Mouse (Mus musculus) liver, adult 2 months (tissue): ENCODE data around the gene Snrpa1.
A peak's percentile ranks its signal among the peaks of the same experiment; 100 is the strongest.
"Not testable (repeated sequence)": the region's sequence is repeated elsewhere in the genome, so short reads cannot be mapped to it uniquely, and the experiment has no call there.

Experiments
- CTCF ChIP-seq: fragments of 200-500 bp; IDR thresholded peaks from 2 replicates; pipeline ENCODE4 v1.5.1; 2011; ENCODE audit warnings: low read depth, low read length, control low read depth
- POLR2A ChIP-seq: fragments of 200-500 bp; IDR thresholded peaks from 2 replicates; pipeline ENCODE4 v1.6.1; 2011; ENCODE audit warnings: low read length, control low read depth; ENCODE audit not compliant: insufficient read depth; ENCODE audit errors: extremely low read depth

DNA sequence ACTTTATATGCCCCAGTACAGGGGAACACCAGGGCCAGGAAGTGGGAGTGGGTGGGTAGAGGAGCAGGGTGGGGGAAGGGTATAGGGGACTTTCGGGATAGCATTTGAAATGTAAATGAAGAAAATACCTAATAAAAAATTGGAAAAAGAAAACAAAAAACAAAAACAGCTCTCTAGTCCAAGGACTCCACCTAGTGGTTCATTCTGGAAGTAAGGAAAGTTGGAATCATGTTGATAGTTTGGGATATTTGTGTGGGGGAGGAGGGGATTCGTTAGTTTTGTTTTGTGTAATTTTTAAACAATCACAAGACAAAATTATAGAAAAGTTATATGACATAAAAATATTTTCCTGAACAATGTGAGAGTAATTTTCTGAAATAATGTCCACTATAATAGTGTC is 3.4 kb upstream of the Snrpa1 start:
- TF ChIP-seq CTCF, result peak; percentile 47
- TF ChIP-seq POLR2A, result not testable (repeated sequence)
